Mouse (Mus musculus) adrenal gland, postnatal 0 days (tissue): ENCODE measurements around the gene Rpap1. TPM values are rescaled to one million over a fixed set of nuclear protein-coding genes. Genes with fewer than 3 reads are reported as not detected.

Experiments
- polyA plus RNA-seq: library from polyadenylated mRNA; unstranded; fragments of >200 nt; fragmentation: Nextera tagmentation; extraction: Ambion mirVana; gene quantifications from 2 replicates; pipeline ENCODE4 v1.2.1, GENCODE M21; 2015

Gene Rpap1
- polyA plus RNA-seq = 10.3 and 16.3 TPM in 2 replicates

GRCm38 (mm10) chr2:119787206-119787883, at the start of gene Rpap1:
Gene Rpap1 (minus strand): TSS chr2:119787537.

GRCm38 (mm10) chr2:119797279-119797783, 10.0 kb upstream of the Rpap1 start, which contains the start of gene Tyro3:
Gene Tyro3 (plus strand): TSS chr2:119797733.

GRCm38 (mm10) chr2:119760251-119760650, 27.1 kb downstream of the Rpap1 start, which contains the start of gene Ltk:
Gene Ltk (minus strand): TSS chr2:119760431.

GRCm38 (mm10) chr2:119741581-119742411, 45.5 kb downstream of the Rpap1 start, which contains the start of gene Itpka:
Gene Itpka (plus strand): TSS chr2:119742337.

Other genes with a start within 250 kb of the Rpap1 start
- gene Exd1, start 239.9 kb downstream of the Rpap1 start, polyA plus RNA-seq = 0.51 and 0.91 TPM in 2 replicates
- 66.1 and 79.1 TPM in 2 replicates for gene Chp1, start 239.8 kb downstream of the Rpap1 start, polyA plus RNA-seq
- 26.1 and 27.4 TPM in 2 replicates for gene Nusap1, start 169.2 kb downstream of the Rpap1 start, polyA plus RNA-seq
- gene Oip5, start 169.1 kb downstream of the Rpap1 start, polyA plus RNA-seq = 9.8 and 12.9 TPM in 2 replicates
- gene Ndufaf1, start 124.7 kb downstream of the Rpap1 start, polyA plus RNA-seq = 38.1 and 66.6 TPM in 2 replicates
- gene Rtf1, start 112.5 kb downstream of the Rpap1 start, polyA plus RNA-seq = 28.6 and 37.8 TPM in 2 replicates
- 1.9 and 3.1 TPM in 2 replicates for gene Itpka, start 45.2 kb downstream of the Rpap1 start, polyA plus RNA-seq
- gene Ltk, start 27.1 kb downstream of the Rpap1 start, polyA plus RNA-seq = 0.65 and 1.1 TPM in 2 replicates
- gene Tyro3, start 10.2 kb upstream of the Rpap1 start, polyA plus RNA-seq = 6.6 and 7.1 TPM in 2 replicates
- gene Mga, start 109.7 kb upstream of the Rpap1 start, polyA plus RNA-seq = 12.7 and 16.0 TPM in 2 replicates
- 2.2 TPM in 2 replicates for gene Mapkbp1, start 185.2 kb upstream of the Rpap1 start, polyA plus RNA-seq
- 17.9 and 18.9 TPM in 2 replicates for gene Jmjd7, start 239.9 kb upstream of the Rpap1 start, polyA plus RNA-seq
- gene Gm28042, start 240.0 kb upstream of the Rpap1 start, polyA plus RNA-seq = 0.52 and 1.0 TPM in 2 replicates
- 0.16 and 0.55 TPM in 2 replicates for gene Pla2g4b, start 245.9 kb upstream of the Rpap1 start, polyA plus RNA-seq